Mouse (Mus musculus): ENCODE results near the gene Cyfip1.
"Not testable (repeated sequence)": the region's sequence is repeated elsewhere in the genome, so short reads cannot be mapped to it uniquely, and the experiment has no call there.

Gene Cyfip1

DNA sequence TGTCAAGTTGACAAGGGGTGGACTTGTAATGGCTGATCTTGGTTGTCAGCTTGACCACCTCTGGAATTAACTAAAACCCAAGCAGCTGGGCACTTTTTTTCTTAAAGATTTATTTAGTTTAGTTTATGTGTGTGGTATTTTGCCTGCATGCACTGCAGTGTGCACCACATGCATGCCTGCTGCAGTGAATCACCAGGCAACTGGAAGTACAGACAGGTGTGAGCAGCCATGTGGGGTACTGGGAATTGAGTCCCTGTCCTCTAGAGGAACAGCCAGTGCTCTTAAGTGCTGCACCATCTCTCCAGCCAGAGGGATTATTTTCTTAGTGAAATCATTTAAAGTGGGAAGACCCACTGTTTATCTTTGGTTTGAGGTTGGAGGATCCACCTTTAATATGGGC is 23.5 kb downstream of the Cyfip1 start:
- no peak for DNase-seq (ENCODE audit: inconsistent ontology term)

DNA sequence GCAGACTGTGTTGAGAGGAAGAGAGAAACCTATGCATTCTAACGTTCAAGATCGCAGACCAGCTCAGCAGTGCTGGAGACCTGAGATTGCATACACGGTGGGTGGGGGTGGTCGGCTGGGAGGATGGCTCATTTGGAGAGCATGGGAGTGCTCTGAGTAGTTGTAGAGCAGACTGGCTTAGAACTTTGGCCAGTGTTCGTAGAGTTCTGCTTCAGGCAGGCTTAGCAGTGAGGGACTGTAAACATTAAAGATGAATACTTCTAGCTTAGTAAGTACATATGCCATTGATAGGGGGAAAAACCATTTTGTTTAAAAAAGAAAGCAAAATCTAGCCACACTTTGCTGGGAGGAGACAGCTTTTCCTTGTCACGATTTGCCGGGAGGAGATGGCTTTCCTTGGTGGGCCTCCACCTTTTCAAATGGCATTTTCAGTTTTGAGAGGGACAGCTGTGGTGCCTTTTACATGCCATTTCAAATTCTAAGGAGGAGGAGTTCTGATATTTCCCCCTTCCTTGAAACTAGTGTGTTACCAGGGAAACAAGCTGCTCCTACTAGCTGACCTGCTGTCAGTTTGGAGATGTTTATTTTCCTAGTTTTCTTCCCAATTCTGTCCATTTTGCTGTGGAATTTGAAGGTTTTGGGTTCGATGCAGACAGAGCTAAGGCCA is 24.3 kb downstream of the Cyfip1 start:
- DNase-seq (ENCODE audit: inconsistent ontology term): no peak

DNA sequence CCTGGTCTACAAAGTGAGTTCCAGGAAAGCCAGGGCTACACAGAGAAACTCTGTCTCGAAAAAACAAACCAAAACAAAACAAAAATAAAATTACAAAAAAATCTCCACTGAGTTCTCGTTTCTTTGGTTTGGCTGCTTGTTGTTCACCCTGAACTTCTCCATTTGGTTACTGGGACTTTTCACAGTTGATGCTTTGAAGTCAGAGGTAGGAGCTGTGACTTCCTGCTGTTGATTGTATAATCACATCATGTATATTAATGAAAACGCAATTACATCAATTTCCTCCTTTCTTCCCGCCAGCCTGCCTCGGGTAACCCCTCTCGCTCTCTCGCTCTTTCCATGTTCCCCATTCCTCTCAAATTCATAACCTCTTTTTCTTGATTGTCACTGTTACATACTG is 26.7 kb downstream of the Cyfip1 start:
- DNase-seq (ENCODE audit: inconsistent ontology term): no peak

DNA sequence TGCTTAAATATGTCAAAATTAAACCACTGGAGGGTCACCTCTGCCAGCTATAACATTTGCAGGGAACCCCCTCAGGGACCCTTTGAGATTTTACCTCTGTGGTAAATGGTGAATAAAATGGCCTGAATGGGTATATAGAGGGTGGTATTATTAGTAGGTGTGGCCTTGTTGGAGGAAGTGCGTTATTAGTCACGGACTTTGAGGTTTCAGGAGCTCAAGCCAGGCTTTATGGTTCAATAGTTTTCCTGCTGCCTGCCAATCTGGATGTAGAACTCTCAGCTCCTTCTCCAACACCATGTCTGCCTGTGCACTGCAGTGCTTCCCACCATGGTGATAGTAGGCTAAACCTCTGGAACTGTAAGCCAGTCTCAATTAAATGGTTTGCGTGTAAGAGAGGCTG is 27.7 kb downstream of the Cyfip1 start:
- DNase-seq (ENCODE audit: inconsistent ontology term): no peak

DNA sequence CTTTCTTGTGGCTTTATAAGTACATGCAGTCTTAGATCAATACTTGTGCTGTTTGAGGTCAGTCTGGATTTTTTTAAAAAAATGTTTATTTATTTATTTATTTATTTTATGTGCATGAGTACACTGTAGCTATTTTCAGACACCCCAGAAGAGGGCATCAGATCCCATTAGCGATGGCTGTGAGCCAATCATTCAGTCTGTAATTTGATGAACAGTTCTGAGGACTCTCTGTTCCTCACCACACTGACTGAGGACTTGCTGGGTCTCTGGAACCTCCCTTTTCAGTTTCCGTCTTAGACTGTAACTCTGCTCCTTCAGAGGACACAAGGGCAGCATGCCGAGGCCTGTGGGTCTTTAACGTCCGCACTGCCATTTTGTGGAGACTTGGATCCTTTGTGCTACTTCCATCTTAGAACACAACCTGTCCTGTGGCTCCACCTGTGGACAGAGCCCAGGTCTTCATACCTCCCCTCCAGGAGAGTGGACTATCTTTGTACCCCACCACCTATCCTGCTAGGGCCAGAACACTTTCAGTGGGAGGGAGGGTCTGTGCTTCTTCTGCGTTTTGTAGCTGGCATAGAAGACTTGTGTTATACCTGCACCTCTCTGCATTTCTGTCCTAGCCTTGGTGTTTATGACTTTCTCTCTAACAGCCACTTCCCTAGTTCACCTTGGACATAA is 28.9 kb downstream of the Cyfip1 start:
- DNase-seq (ENCODE audit: inconsistent ontology term): peak; percentile 81

DNA sequence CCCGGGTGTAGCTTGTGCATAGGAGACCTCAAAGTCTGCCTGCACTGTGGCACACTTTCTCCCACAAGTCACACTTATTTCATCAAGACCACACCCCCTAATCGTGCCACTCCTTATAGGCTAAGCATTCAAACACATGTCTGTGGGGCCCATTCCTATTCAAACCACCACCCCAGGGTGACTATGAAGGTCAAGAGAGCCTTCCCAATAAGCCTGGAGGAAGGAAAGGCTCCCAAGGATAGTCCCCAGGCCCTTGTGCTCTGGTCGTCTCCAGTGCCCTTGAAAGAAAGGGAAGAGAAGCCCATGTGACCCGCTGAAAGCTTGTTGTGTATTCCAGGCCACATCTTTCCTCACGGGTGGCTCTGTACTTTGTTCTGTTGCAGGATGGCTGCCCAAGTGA is 29.9 kb downstream of the Cyfip1 start:
- no peak for DNase-seq (ENCODE audit: inconsistent ontology term)

DNA sequence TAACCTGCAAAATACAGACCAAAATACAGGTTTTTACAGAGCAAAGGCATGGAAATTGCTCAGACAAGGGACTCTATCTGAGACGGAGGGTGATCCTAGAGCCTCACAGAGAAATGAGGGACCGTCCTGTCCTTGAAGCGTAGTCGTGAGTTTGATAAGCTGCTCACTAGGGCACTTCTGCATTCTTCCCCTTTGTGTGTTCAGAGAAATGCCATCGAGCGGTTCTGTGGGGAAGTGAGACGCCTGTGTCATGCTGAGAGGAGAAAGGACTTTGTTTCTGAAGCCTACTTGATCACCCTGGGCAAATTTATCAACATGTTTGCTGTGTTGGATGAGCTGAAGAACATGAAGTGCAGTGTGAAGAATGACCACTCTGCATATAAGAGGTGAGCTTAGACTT is 33.2 kb downstream of the Cyfip1 start:
- DNase-seq (ENCODE audit: inconsistent ontology term): no peak

DNA sequence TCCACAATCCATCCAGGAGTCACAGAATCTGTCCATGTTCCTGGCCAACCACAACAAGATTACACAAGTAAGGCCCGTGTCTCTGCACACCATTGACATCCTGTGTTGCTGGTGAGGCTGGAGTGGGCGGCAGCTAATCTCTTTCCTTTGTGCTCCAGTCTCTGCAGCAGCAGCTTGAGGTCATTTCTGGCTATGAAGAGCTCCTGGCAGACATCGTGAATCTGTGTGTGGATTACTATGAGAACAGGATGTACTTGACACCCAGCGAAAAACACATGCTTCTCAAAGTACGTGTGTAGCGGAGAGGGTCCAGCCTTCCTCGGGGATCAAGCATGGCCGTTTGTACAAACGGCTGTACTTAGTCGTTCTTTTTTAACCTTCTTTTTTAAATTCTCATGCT is 36.2 kb downstream of the Cyfip1 start:
- no peak for DNase-seq (ENCODE audit: inconsistent ontology term)

DNA sequence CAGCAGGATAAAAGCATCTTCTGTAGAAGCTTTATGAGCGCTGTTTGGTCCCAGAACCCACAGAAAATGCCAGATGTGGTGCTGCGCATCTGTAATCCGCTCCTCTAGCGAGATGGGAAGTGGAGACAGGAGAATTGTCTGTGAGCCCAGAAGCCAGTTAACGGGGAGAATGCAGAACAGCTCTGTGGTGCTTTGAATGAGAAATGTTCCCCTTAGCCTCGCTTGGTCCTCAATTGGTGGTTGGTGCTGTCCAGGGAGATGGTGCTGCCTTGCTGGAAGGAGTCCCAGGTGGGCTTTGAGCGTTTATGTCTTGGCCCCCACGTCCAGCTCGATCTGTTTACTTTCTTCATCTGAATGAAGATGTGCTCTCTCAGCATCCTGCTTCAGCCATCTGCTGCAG is 39.3 kb downstream of the Cyfip1 start:
- no peak for DNase-seq (ENCODE audit: inconsistent ontology term)

DNA sequence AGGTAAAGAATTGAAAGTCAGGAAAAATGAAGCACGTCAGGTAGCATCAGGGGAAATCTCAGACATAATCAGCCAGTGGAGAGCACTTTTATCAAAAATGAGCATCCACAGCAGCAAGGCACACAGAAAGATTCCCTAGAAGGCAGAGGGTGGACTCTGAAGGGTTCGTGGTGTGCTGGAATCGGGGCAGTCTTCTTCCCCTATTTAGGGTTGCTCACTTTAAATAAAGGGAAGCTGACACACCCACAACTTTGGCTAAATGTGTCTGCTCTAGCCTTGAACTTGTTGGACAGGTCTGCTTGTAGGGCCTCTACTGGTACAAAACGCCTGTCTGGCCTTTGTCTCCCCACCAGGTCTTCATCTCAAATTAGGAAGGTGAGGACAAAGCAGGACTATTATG is 47.1 kb downstream of the Cyfip1 start:
- no peak for DNase-seq (ENCODE audit: inconsistent ontology term)

DNA sequence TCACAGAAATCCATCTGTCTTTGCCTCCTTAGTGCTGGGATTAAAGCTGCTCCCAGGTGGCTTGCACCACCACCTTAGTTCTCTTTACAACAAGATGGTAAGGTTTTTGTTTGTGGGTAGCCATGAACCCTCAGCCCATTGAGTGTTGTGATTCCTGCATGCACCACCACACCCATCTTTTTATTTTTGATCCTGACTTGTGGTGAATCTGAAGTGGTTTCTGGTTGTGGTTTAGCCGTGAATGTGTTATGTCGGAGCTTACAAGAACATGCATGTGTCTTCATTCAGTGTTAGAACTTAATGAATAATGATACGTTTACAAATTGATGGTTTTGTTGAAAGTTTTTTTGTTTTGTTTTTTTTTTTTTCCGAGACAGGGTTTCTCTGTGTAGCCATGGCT is 48.5 kb downstream of the Cyfip1 start:
- no peak for DNase-seq (ENCODE audit: inconsistent ontology term)

DNA sequence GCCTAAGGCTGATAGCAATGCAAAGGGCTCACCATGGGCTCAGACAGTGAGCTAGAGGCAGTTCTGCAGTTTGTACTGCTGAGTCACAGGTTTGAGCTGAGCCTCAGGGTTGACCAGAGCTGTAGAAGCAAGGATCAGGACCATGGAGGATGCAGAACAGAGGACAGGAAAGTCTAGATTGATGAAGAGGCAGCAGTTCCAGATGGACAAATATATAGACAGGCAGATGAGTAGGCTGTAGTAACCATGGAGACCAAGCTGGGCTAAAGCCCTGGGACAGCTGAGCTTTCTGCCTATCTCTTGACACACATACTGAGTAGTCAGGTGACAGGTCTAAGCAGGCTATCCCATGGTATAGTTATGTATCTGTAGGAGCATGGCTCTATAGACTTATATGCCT is 49.2 kb downstream of the Cyfip1 start:
- DNase-seq (ENCODE audit: inconsistent ontology term): no peak

DNA sequence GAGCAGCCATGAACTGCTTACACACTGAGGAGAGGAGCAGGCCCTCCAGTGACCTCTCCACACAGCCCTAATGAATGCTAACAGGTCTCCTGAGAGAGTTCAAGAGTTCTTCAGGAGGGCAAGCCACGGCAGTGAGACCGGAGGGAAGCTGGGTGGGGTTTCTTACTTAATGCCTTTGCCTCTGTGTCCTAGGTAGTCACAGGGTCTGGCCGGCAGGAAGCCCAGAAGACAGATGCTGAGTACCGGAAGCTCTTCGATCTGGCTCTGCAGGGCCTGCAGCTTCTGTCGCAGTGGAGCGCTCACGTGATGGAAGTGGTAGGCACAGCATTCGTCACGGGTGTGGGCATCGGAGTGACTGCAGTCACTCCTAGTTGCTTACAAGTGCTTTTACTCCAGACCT is 50.3 kb downstream of the Cyfip1 start:
- no peak for DNase-seq (ENCODE audit: inconsistent ontology term)

DNA sequence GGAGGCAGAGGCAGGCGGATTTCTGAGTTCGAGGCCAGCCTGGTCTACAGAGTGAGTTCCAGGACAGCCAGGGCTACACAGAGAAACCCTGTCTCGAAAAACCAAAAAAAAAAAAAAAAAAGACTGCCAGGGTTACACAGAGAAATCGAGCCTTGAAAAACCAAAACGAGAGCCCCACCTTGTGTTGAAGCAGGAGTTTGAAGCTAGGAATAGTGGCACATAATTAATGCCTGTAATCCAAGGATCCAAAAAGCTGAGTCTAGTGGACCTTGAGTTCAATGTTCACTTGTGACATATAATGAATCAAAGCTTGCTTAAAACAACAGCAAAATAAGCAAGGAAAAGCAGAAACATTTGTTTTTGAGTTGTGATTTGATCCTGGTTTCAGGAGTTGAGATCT is 62.2 kb downstream of the Cyfip1 start:
- DNase-seq (ENCODE audit: inconsistent ontology term): no peak

DNA sequence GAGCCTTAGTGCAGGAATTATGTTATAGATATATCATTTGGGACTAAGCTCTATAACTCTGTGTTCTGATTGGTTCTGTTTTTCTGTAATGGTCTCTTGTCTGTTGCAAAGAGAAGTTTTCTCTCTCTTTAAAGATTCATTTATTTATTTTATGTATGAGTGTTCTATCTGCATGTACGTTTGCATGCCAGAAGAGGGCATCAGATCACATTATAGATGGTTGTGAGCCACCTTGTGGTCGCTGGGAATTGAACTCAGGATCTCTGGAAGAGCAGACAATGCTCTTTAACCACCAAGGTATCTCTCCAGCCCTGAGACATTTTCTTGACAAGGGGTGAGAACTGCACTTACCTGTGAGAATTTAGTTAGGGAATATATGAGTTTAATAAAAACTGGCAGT is 63.9 kb downstream of the Cyfip1 start:
- no peak for DNase-seq (ENCODE audit: inconsistent ontology term)

DNA sequence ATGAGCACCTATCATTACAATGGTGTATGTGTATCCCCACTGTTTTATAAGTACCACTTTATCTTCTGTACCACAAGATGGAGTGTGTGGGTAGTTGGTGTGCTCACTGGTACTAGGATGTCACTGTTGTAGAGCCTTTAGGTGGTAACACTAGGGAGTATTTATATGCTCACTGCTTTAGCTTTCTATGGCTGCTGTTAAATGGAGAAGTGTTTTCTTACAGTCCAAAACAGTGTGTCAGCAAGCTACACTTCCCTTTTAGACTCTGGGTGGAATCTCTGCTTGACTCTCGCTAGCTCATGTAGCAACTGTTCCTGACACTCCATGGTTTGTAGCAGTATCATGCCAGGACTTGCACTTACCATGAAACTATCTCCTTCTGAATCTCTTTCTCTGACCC is 68.0 kb downstream of the Cyfip1 start:
- DNase-seq (ENCODE audit: inconsistent ontology term): no peak

DNA sequence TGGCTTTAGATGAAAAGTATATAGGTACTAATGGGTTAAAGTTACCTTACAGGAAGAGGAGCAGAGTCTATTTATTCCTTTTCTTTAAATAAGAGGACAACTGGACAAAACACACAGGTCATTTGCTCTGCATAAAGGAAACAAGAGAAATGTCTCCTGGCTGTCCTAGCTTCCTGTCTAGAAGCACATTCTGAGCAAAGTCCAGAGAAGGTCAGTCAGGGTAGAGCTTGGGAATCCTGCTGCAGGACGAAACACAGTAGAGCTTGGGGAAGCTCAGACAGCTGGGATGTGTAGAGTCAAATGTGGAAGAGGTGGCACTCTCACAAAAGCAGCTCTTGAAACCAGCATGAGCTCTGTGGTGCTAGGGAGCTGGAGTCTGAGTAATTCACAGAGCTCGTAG is 68.8 kb downstream of the Cyfip1 start:
- no peak for DNase-seq (ENCODE audit: inconsistent ontology term)

DNA sequence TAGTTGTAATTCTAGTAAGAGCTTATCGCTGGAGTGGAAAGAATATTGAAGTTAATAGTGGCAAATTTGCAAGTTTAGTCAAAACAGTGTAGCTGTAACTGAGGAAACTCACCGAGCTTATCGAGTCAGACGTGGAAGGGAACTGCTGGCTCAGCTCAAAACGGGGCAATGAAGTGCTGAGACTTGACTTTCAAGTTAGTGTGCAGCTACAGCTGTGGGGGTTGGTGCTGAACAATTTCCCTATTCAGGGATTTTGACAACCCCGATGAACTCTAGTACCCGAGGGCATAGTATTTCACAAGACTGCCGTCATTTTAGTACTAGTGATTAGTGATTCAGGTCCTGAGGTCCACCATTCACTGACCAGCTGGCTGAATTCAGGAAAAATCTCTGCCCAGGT is 69.8 kb downstream of the Cyfip1 start:
- no peak for DNase-seq (ENCODE audit: inconsistent ontology term)

DNA sequence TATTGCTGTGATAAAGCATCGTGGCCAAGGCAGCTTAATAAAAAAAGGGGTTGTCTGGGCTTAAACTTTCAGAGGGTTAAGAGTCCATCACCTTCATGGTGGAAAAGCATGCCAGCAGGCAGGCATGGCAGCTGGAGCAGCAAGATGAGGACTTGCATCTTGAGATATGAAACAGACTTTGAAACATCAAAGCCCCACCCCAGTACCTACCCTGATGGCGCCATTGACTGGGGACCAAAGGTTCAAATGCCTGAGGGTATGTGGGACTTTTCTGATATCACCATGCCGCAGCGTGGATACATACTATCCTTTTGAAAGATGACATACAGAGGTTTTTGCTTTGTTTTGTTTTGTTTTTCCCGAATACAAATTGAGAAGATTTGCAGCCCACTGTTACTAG is 70.6 kb downstream of the Cyfip1 start:
- no peak for DNase-seq (ENCODE audit: inconsistent ontology term)

DNA sequence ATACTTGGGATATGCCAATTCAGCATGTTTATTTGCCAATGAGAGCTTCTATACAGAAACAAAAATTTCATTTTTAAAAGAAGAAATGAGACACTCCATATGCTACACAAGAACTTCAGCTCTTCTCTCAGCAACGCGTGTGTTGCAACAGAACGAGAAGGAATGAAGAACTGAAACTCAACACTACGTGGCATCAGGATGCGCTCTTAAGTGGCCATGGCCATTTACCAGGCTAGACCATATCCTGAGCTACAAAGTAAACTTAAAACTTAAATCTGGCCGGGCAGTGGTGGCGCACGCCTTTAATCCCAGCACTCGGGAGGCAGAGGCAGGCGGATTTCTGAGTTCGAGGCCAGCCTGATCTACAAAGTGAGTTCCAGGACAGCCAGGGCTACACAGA is 76.8 kb downstream of the Cyfip1 start:
- not testable (repeated sequence) for DNase-seq (ENCODE audit: inconsistent ontology term)

DNA sequence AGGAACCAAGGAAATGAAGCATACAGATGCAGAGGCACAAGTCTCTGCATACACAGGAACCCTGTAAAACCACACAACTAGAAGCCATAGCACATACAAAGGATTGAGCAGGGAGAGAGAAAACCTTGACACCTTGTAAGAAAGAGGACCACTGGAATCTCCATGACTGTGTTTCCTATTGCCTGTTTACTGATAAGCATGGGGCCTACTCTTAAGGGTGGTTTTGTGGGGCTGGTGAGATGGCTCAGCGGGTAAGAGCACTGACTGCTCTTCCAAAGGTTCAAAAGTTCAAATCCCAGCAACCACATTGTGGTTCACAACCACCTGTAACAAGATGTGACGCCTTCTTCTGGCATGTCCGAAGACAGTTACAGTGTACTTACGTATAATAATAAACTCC is 85.7 kb downstream of the Cyfip1 start:
- DNase-seq (ENCODE audit: inconsistent ontology term): no peak

DNA sequence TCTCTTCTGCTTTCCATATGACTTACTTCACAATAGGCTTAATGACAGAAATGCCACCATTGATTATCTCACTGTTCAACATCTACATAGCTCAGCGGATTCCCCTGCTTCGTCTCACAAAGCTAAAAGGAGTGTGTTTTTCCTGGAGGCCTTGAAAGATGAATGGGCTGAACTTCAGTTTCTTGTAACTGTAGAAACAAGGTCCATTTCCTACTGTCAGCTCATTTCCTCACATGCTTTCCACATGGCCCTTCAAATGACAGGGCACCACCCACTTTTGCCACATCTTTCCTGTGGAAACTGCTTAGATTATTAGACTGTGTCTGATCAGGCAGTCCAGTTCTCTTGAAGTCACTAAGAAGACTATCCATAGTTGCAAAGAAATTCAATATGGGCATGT is 87.1 kb downstream of the Cyfip1 start:
- no peak for DNase-seq (ENCODE audit: inconsistent ontology term)

DNA sequence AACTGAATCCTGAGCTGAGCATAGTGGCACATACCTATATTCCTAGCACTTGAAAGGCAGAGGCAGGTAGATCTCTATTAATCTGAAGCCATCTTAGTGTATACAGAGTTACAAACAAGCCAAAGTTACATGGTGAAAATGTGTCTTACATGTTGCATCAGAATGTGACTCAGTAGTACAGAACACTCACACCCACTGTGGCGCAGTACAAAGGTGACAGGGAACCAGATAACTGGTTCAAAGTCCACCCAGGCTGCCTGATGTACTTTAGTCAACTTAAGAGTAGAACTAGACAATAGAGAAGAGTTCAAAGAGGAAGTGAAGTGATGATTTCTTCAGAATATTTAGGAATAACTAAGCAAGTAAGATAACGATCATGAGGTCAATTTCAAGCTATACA is 93.5 kb downstream of the Cyfip1 start:
- no peak for DNase-seq (ENCODE audit: inconsistent ontology term)

DNA sequence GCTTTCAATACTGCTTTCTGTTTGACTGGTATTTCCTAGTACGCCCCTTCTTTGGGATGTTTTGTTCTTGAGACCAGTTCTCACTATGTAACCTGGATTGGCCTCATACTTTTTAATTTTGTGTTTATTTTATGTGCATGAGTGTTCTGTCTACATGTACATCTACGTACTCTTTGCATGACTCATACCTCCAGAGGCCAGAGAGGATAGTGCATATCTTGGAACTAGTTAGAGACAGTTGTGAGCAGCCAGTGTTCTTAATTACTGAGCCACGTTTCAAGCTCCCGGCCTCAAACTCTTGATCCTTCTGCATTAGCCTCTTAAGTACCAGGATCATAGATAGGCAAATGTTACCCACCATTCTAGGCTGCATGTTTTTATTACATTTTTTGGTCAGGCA is 96.8 kb downstream of the Cyfip1 start:
- DNase-seq (ENCODE audit: inconsistent ontology term): no peak

All from Muller cell, postnatal 12 days (primary cell).